Mouse (Mus musculus) kidney, embryonic 15.5 days (tissue): ENCODE measurements at regions not wholly inside any gene's neighbourhood (a gene's known extent, or its start where the extent isn't known, plus 50 kb on each side); places are given as distances from the start of the nearest gene placed in this dataset.
"Not testable (repeated sequence)": the region's sequence is repeated elsewhere in the genome, so short reads cannot be mapped to it uniquely, and the experiment has no call there.

ENCODE experiments used
- ATAC-seq: fragments of 200-750 bp; cut with Nextera tagmentation; replicated peaks from 2 replicates; pipeline ENCODE4 v1.8.0; 2017; ENCODE audit warnings: moderate TSS enrichment; ENCODE audit not compliant: low FRiP score
- H3K27ac ChIP-seq: fragments of 300-500 bp; sonication (generic); 2 replicates; pipeline ENCODE4 v1.5.1; 2015; ENCODE audit warnings: mild to moderate bottlenecking, inconsistent platforms
- H3K27me3 ChIP-seq: fragments of 300-500 bp; sonication (generic); 2 replicates; pipeline ENCODE4 v1.6.1; 2015; ENCODE audit warnings: inconsistent platforms
- H3K36me3 ChIP-seq: fragments of 300-500 bp; sonication (generic); 2 replicates; pipeline ENCODE4 v1.6.1; 2015; ENCODE audit warnings: inconsistent platforms
- H3K4me1 ChIP-seq: fragments of 300-500 bp; sonication (generic); 2 replicates; pipeline ENCODE4 v1.6.1; 2015; ENCODE audit warnings: inconsistent platforms
- H3K4me2 ChIP-seq: fragments of 300-500 bp; sonication (generic); 2 replicates; pipeline ENCODE4 v1.6.1; 2015; ENCODE audit warnings: moderate library complexity, mild to moderate bottlenecking, inconsistent platforms
- H3K4me3 ChIP-seq: fragments of 300-500 bp; sonication (generic); replicated peaks from 2 replicates; pipeline ENCODE4 v1.5.1; 2015; ENCODE audit warnings: mild to moderate bottlenecking, inconsistent platforms
- H3K9ac ChIP-seq: fragments of 300-500 bp; sonication (generic); 2 replicates; pipeline ENCODE4 v1.6.1; 2015; ENCODE audit warnings: mild to moderate bottlenecking, inconsistent platforms
- H3K9me3 ChIP-seq: fragments of 300-500 bp; sonication (generic); replicated peaks from 2 replicates; pipeline ENCODE4 v1.6.1; 2016; ENCODE audit warnings: inconsistent platforms
- WGBS: fragments of 180-500 bp; shearing (Covaris S2); methylation state at CpG from one replicate; pipeline ENCODE4 v1.1.7; 2015; ENCODE audit warnings: mixed read lengths; 5-methylcytosine and 5-hydroxymethylcytosine counted together

GRCm38 (mm10) chr4:105844675-105845466 is 55.2 kb downstream of the Gm12728 start:
- H3K36me3 ChIP-seq: no peaks in the 10 kb centered on the region
- H3K4me2 ChIP-seq: no peak overlapping the region
- 38% methylated on average over 7 of the region's 7 CpGs for WGBS
- no peaks in the 10 kb centered on the region; the same call in 1 of the 2 replicates for H3K27me3 ChIP-seq
- ATAC-seq: peak; percentile 82
- H3K9me3 ChIP-seq: no peaks in the 10 kb centered on the region
- H3K4me1 ChIP-seq: peaks cover 36% of the 10 kb centered on the region
- no peak overlapping the region for H3K4me3 ChIP-seq
- no peak overlapping the region for H3K9ac ChIP-seq
- H3K27ac ChIP-seq: peak overlapping the region; percentile 43

- H3K27ac ChIP-seq, H3K36me3 ChIP-seq, H3K4me3 ChIP-seq, H3K4me2 ChIP-seq, H3K27me3 ChIP-seq, H3K9ac ChIP-seq, H3K9me3 ChIP-seq: not testable (repeated sequence)
- ATAC-seq: 0 out of 2 replicates have a peak, but pooled peaks have one; percentile 19
- H3K4me1 ChIP-seq: peaks cover 29% of the 10 kb centered on the region
- WGBS: 97% methylated on average over 3 of the region's 3 CpGs
Observed at GRCm38 (mm10) chr4:105845998-105846989, 56.6 kb downstream of the Gm12728 start.

DNA sequence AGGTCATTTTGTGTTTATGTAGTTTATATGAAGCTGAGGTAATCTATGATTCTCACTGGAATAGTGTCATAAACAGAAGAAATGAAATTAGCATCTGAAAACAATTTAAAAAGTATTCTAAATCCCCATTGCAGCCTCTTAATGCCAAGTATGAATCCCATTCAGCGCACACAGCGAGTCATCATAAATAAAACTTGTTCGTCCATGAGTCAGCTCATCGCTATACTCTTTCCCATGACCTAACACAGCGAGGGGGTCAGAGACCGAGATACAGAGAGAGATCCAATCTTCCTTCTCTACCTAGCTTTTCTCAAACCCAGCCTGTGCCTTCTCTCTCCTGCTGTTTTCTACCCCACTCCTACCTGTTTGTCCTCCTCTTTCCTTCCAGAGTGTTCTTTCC is 63.4 kb downstream of the Gm12728 start:
- WGBS: 89% methylated on average over 6 of the region's 6 CpGs
- ATAC-seq: no peak
- H3K36me3 ChIP-seq: no peaks in the 10 kb centered on the region

DNA sequence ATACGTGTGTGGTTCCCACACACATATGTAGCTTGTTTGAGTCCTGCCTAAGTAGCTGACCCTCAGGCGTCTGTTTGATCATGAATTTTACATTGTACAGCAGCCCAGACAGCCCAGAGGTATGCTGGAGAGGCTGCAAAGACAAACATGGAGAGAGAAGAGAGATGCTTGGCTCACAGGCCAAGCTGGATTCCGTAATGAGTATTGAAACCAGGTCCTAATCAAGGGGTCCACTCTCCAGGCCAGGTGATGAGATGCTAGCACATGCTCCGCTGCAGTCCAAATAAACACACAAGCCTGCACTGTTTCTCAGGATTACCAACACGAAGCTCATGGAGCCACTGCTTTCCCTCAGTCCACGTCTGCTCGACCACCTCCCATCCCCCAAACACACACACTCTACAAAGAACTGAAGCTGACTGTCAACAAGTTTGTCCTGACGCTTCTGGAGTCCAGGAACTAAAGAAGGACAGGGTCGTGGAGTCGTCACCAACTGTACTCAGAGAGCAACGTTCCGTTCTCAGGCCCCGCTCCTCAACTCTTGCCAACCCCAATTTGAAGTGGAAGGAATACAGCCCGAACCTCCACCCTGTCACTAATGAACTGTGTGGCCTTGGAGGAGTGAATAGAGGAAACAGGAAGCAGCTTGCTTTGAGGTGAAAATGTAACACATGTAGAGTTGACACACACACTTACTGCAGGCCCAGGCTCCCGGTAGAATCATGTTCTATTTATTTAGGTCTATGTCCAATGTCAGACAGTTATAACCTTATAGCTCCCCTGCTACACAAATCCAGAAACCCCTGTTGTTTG is 69.6 kb downstream of the Gm12728 start:
- no peak overlapping the region for H3K9ac ChIP-seq
- no peaks in the 10 kb centered on the region for H3K27me3 ChIP-seq
- 65% methylated on average over 15 of the region's 15 CpGs for WGBS
- H3K27ac ChIP-seq: no peak overlapping the region
- ATAC-seq: no peak
- no peak overlapping the region for H3K4me2 ChIP-seq
- no peak overlapping the region for H3K4me3 ChIP-seq
- peaks cover 11% of the 10 kb centered on the region; the same call in 1 of the 2 replicates for H3K4me1 ChIP-seq
- H3K9me3 ChIP-seq: no peaks in the 10 kb centered on the region
- no peaks in the 10 kb centered on the region for H3K36me3 ChIP-seq

More for the DNA sequence above, 63.4 kb downstream of the Gm12728 start:
- Histone ChIP-seq H3K9ac (no peak overlapping the region), H3K4me3 (no peak overlapping the region), H3K27me3 (no peaks in the 10 kb centered on the region), H3K4me1 (no peaks in the 10 kb centered on the region), H3K4me2 (no peak overlapping the region), H3K27ac (no peak overlapping the region), H3K9me3 (peaks cover 6% of the 10 kb centered on the region; the same call in 1 of the 2 replicates)

- WGBS: 30% methylated on average over 11 of the region's 11 CpGs
- Histone ChIP-seq H3K9ac (no peak overlapping the region), H3K27me3 (no peaks in the 10 kb centered on the region), H3K9me3 (no peaks in the 10 kb centered on the region), H3K4me1 (peaks cover 11% of the 10 kb centered on the region; the same call in 1 of the 2 replicates), H3K4me3 (no peak overlapping the region), H3K36me3 (no peaks in the 10 kb centered on the region), H3K4me2 (no peak overlapping the region), H3K27ac (no peak overlapping the region)
- 0 out of 2 replicates have a peak, but pooled peaks have one; percentile 58 for ATAC-seq
Observed at GRCm38 (mm10) chr4:105860930-105861653, 71.4 kb downstream of the Gm12728 start.

GRCm38 (mm10) chr4:105861654-105862037 is 72.0 kb downstream of the Gm12728 start:
- Histone ChIP-seq H3K4me2 (no peak overlapping the region), H3K27me3 (no peaks in the 10 kb centered on the region), H3K4me3 (no peak overlapping the region), H3K4me1 (peaks cover 11% of the 10 kb centered on the region; the same call in 1 of the 2 replicates), H3K9ac (no peak overlapping the region), H3K9me3 (no peaks in the 10 kb centered on the region), H3K36me3 (no peaks in the 10 kb centered on the region), H3K27ac (no peak overlapping the region)
- no peak for ATAC-seq

DNA sequence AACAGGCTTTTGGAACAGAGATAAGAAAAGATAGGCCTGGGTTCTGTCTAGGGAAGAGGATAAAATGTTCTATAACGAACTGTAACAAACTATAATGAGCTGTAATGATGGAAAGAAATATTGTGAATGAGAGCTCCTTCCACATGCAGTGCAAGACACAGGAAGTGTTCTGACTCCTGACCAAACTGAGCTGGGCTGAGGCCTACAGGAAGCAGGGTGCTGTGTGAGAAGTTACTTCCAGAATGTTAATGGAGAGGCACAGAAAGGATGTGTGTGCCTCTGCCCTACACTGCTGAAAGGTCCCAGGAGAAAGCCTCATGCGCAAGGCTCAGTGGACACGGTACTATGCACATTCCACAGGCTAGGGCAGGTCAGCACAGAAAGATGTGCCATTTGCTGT is 80.8 kb downstream of the Gm12728 start:
- Histone ChIP-seq H3K36me3 (no peaks in the 10 kb centered on the region), H3K9me3 (no peaks in the 10 kb centered on the region), H3K27me3 (peaks cover 3% of the 10 kb centered on the region; the same call in 1 of the 2 replicates), H3K4me2 (no peak overlapping the region), H3K9ac (no peak overlapping the region), H3K27ac (no peak overlapping the region), H3K4me1 (0 out of 2 replicates have a peak, but pooled peaks cover 4% of the 10 kb centered on the region), H3K4me3 (no peak overlapping the region)
- no peak for ATAC-seq
- WGBS: 70% methylated on average over 3 of the region's 3 CpGs

DNA sequence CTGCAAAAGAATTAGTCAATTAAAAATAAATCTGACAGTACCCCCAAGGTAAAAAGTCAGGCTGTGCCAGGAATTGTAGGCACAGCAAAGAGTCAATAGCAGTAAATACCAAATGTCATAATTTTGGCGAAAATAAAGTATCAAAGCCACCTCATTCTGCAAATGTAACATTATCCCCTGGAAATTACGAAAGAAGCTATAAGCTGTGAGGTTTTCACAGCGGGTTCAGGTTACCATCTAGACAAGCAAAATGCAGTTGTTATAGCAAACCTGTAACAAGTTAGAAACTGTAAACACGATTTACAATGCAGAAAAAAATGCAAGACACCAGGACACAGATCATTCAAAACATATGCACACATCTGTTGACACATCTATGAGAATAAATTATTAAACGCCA is 87.6 kb downstream of the Gm12728 start:
- WGBS: 57% methylated on average over 5 of the region's 5 CpGs
- Histone ChIP-seq H3K27ac (no peak overlapping the region), H3K27me3 (peaks cover 20% of the 10 kb centered on the region), H3K36me3 (no peaks in the 10 kb centered on the region), H3K9ac (no peak overlapping the region), H3K4me3 (no peak overlapping the region), H3K4me2 (no peak overlapping the region), H3K9me3 (no peaks in the 10 kb centered on the region), H3K4me1 (no peaks in the 10 kb centered on the region)
- ATAC-seq: no peak

DNA sequence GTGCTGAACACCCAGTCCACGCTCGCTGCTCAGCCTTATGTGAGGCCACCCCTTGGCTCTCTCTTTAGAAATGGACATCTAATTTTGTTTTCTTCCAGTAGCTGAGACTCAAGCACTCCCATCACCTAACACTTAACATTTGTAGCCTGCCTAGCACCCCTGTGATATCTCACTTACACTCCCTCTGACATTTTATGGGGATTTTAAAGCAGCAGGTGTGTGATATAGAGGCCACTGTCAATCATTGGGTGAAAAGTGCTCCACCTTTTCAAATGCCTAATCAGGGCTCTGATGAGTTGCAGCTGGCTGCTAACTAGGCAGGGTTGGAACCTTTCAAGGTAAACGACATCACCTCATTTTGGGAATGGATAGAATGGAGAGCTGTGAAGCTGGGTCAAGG is 90.2 kb downstream of the Gm12728 start:
- H3K4me1 ChIP-seq: no peaks in the 10 kb centered on the region
- no peak for ATAC-seq
- no peak overlapping the region for H3K4me3 ChIP-seq
- H3K9me3 ChIP-seq: no peaks in the 10 kb centered on the region
- H3K36me3 ChIP-seq: no peaks in the 10 kb centered on the region
- no peak overlapping the region for H3K4me2 ChIP-seq
- no peak overlapping the region for H3K9ac ChIP-seq
- whole genome bisulfite sequencing: 31% methylated on average over 3 of the region's 3 CpGs
- H3K27ac ChIP-seq: no peak overlapping the region
- peaks cover 19% of the 10 kb centered on the region for H3K27me3 ChIP-seq

- Histone ChIP-seq H3K36me3 (no peaks in the 10 kb centered on the region), H3K27ac (no peak overlapping the region), H3K9me3 (no peaks in the 10 kb centered on the region), H3K9ac (no peak overlapping the region), H3K4me2 (no peak overlapping the region), H3K4me3 (no peak overlapping the region), H3K27me3 (peaks cover 3% of the 10 kb centered on the region; the same call in 1 of the 2 replicates), H3K4me1 (no peaks in the 10 kb centered on the region)
- 50% methylated on average over 3 of the region's 3 CpGs for WGBS
- no peak for ATAC-seq
Observed at GRCm38 (mm10) chr4:105884791-105885190, 95.1 kb downstream of the Gm12728 start.

DNA sequence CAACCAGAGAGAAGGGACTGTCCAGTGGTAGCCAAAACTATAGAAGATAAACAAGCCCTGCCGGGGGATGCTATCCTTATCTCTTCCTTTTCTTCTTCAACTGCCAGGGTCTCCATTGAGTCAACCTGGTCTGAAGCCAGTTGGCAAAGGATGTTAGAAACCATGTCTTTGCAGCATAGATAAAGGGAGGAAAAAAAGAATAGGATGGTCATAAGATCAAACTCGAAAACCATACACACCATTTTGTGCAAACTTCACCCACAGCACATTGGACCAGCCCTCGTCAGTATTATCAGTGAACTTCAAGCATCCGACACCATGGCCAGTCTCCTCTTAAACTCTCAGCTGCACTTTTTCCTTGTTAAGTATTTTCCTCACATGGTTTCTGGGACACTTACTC is 101.8 kb downstream of the Gm12728 start:
- 83% methylated on average over 4 of the region's 4 CpGs for WGBS
- no peak overlapping the region for H3K27ac ChIP-seq
- H3K27me3 ChIP-seq: no peaks in the 10 kb centered on the region
- H3K4me2 ChIP-seq: no peak overlapping the region
- no peaks in the 10 kb centered on the region for H3K36me3 ChIP-seq
- H3K4me3 ChIP-seq: no peak overlapping the region
- ATAC-seq: no peak
- H3K4me1 ChIP-seq: no peaks in the 10 kb centered on the region
- no peak overlapping the region for H3K9ac ChIP-seq
- no peaks in the 10 kb centered on the region for H3K9me3 ChIP-seq
